Mouse (Mus musculus) liver, embryonic 14.5 days (tissue): ENCODE measurements around the gene Pfn4.

Experiments
- CTCF ChIP-seq: IDR thresholded peaks from 2 replicates; pipeline ENCODE4 v1.5.1; 2016; ENCODE audit warnings: antibody characterized with exemption, low read depth, control low read depth
- EP300 ChIP-seq: IDR thresholded peaks from 2 replicates; pipeline ENCODE4 v1.6.1; 2016; ENCODE audit warnings: antibody characterized with exemption, low read depth

DNA sequence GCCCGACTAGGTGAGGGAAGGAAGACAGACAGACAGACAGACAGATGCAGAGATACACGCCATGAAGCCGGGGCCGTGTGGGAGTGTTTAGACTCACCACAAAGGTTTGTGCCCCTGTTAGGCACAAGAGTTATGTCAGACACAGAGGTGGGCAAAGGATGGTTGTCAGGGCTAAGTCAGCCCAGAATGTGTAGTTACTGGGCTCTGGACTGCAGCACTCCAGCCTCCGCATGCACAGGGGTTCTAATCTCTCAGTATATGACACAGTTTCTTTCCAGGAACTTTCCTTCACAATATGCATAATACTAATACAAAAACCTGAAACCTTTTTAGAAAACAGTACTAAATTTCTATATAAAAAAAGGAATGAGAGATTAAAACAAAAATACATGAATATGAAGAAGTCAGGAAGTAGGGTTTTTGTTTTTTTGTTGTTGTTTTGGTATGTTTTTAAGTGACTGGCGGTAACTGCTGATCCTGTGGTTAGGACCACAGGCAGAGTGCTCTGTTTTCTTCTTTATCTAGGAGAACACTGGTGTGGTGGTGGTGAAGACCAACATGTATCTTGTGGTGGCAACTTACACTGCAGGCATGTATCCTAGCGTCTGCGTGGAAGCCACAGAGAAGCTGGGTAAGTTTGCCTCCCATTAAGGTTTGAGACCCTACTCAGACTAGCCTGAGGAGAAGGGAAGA, 6.2 kb downstream of the Pfn4 start:
- TF ChIP-seq EP300 (no peak), CTCF (no peak)
